Mouse (Mus musculus) embryonic fibroblast, embryonic 13.5 days (primary cell): ENCODE results near the gene Teddm1a.

Source experiments
- CTCF ChIP-seq: IDR thresholded peaks from 2 replicates; pipeline ENCODE4 v1.5.1; 2011; ENCODE audit warnings: mild to moderate bottlenecking, control low read depth, low read length, moderate library complexity, borderline replicate concordance; ENCODE audit not compliant: insufficient read depth
- POLR2A ChIP-seq: IDR thresholded peaks from 2 replicates; pipeline ENCODE4 v1.6.1; 2011; ENCODE audit warnings: low read depth, mild to moderate bottlenecking, control low read depth, low read length, moderate library complexity

DNA sequence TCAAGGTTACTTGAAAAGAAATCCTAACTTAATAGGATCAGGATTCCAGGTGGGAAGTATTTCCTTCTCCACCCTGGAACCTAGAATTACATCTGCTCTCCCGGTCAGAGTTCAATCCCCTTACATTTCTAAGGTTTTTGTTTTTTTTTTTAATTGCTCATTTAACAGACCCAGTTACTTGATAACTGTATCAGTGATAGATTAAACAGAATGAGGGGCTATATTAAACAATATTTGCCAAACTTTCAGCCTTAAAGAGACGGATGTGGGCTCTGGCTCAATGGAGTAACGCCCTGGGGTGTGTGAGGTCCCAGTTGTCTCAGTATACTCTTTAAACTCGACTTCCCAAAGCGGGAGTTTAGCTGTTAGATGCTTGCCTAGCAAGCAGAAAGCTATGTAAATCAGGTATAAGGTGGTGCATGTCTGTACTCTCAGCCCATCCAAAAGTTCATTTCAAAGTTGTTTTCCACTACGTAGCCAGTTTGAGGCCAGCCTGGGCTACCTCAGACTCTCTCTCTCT is 19.8 kb downstream of the Teddm1a start:
- TF ChIP-seq CTCF (no peak), POLR2A (no peak)
